Mouse (Mus musculus) myocyte (in vitro differentiated cells): Measurements from ENCODE around the gene Pkp4. TPM values are rescaled to one million over a fixed set of nuclear protein-coding genes. Genes with fewer than 3 reads are reported as not detected.

Experiments used
- H3K27me3 ChIP-seq: one replicate; pipeline ENCODE4 v1.6.1; 2011; ENCODE audit not compliant: control insufficient read depth, insufficient read depth, insufficient read length
- H3K36me3 ChIP-seq: one replicate; pipeline ENCODE4 v1.6.1; 2011; ENCODE audit not compliant: control insufficient read depth, insufficient read depth
- H3K4me2 ChIP-seq: one replicate; pipeline ENCODE4 v1.6.1; 2011; ENCODE audit warnings: low read depth, control low read depth
- H3K4me3 ChIP-seq: one replicate; pipeline ENCODE4 v1.5.1; 2011; ENCODE audit warnings: mild to moderate bottlenecking, control low read depth, moderate library complexity
- H3K79me2 ChIP-seq: one replicate; pipeline ENCODE4 v1.6.1; 2011; ENCODE audit not compliant: control insufficient read depth, insufficient read depth
- H3ac ChIP-seq: one replicate; pipeline ENCODE4 v1.6.1; 2011; ENCODE audit not compliant: control insufficient read depth, insufficient read length
- CEBPB ChIP-seq: IDR thresholded peaks from 2 replicates; pipeline ENCODE4 v1.6.1; 2011; ENCODE audit warnings: mild to moderate bottlenecking, moderate library complexity; ENCODE audit not compliant: poor library complexity, insufficient read depth, severe bottlenecking
- E2F4 ChIP-seq: IDR thresholded peaks from one replicate; pipeline ENCODE4 v1.6.1; 2011; ENCODE audit warnings: mild to moderate bottlenecking, control low read depth, moderate library complexity; ENCODE audit not compliant: insufficient read depth
- MAX ChIP-seq: IDR thresholded peaks from one replicate; pipeline ENCODE4 v1.6.1; 2011; ENCODE audit warnings: low read depth, mild to moderate bottlenecking, control low read depth
- MYOD1 ChIP-seq, 3 experiments: IDR thresholded peaks; one replicate each; pipeline ENCODE4 v1.6.1; 2011; ENCODE audit warnings: control low read depth in 2 of 3, low read depth in 2 of 3, mild to moderate bottlenecking in 2 of 3, moderate library complexity in 1 of 3; ENCODE audit not compliant: insufficient read length in 2 of 3, control insufficient read depth in 1 of 3
- MYOG ChIP-seq, 3 experiments: IDR thresholded peaks; one replicate each; pipeline ENCODE4 v1.6.1; 2011; ENCODE audit warnings: control low read depth in 2 of 3, low read depth in 2 of 3, mild to moderate bottlenecking in 2 of 3; ENCODE audit not compliant: insufficient read length in 2 of 3, control insufficient read depth in 1 of 3, insufficient read depth in 1 of 3
- POLR2A ChIP-seq: IDR thresholded peaks from one replicate; pipeline ENCODE4 v1.6.1; 2011; ENCODE audit warnings: low read depth, mild to moderate bottlenecking, control low read depth, moderate library complexity; ENCODE audit not compliant: insufficient read length
- POLR2AphosphoS2 ChIP-seq: IDR thresholded peaks from one replicate; pipeline ENCODE4 v1.6.1; 2011; ENCODE audit warnings: low read depth, control low read depth; ENCODE audit not compliant: insufficient read length
- REST ChIP-seq: IDR thresholded peaks from one replicate; pipeline ENCODE4 v1.6.1; 2011; ENCODE audit warnings: mild to moderate bottlenecking, control low read depth, moderate library complexity; ENCODE audit not compliant: insufficient read depth, insufficient read length
- SRF ChIP-seq: IDR thresholded peaks from one replicate; pipeline ENCODE4 v1.6.1; 2011; ENCODE audit warnings: low read depth; ENCODE audit not compliant: control insufficient read depth, insufficient read length
- TCF12 ChIP-seq: IDR thresholded peaks from one replicate; pipeline ENCODE4 v1.6.1; 2011; ENCODE audit warnings: mild to moderate bottlenecking, control low read depth; ENCODE audit not compliant: poor library complexity, insufficient read depth, severe bottlenecking
- TCF3 ChIP-seq: IDR thresholded peaks from one replicate; pipeline ENCODE4 v1.6.1; 2011; ENCODE audit warnings: low read depth, control low read depth; ENCODE audit not compliant: insufficient read length
- USF1 ChIP-seq: IDR thresholded peaks from one replicate; pipeline ENCODE4 v1.6.1; 2011; ENCODE audit warnings: low read depth, mild to moderate bottlenecking, control low read depth, moderate library complexity
- polyA plus RNA-seq: library from polyadenylated mRNA; unstranded; fragments of >200 nt; fragmentation: generic; extraction: Trizol; gene quantifications from one replicate; pipeline ENCODE4 v1.2.1, GENCODE M21; 2012; ENCODE audit warnings: missing spikeins

Gene Pkp4
- polyA plus RNA-seq, 1 experiment: 25.3 TPM

GRCm38 (mm10) chr2:59287630-59288029, 127.0 kb downstream of the Pkp4 start:
- Histone ChIP-seq H3ac (no peak overlapping the region), H3K36me3 (no peaks in the 10 kb centered on the region), H3K4me2 (no peak overlapping the region), H3K4me3 (no peak overlapping the region), H3K79me2 (no peaks in the 10 kb centered on the region), H3K27me3 (no peaks in the 10 kb centered on the region)
- TF ChIP-seq SRF (no peak), TCF12 (no peak), REST (no peak), CEBPB (no peak), MYOD1 (IDR thresholded peaks at IDR 0.05; ENCODE audit: control insufficient read depth in 1 of 3, insufficient read length in 2 of 3, low read depth in 2 of 3) (no peak), MAX (no peak), POLR2AphosphoS2 (no peak), POLR2A (no peak), E2F4 (no peak), MYOG (IDR thresholded peaks at IDR 0.05; ENCODE audit: control insufficient read depth in 1 of 3, insufficient read depth in 1 of 3, insufficient read length in 2 of 3, low read depth in 2 of 3) (no peak), TCF3 (no peak), USF1 (no peak)

- Histone ChIP-seq H3K27me3 (no peaks in the 10 kb centered on the region), H3K4me3 (no peak overlapping the region), H3ac (no peak overlapping the region), H3K79me2 (no peaks in the 10 kb centered on the region), H3K36me3 (no peaks in the 10 kb centered on the region), H3K4me2 (no peak overlapping the region)
- TF ChIP-seq MAX: no peak
- TF ChIP-seq E2F4: no peak
- TF ChIP-seq POLR2AphosphoS2: no peak
- TF ChIP-seq MYOD1 (IDR thresholded peaks at IDR 0.05; ENCODE audit: control insufficient read depth in 1 of 3, insufficient read length in 2 of 3, low read depth in 2 of 3): no peak
- no peak for TF ChIP-seq CEBPB
- no peak for TF ChIP-seq TCF3
- no peak for TF ChIP-seq TCF12
- TF ChIP-seq MYOG (IDR thresholded peaks at IDR 0.05; ENCODE audit: control insufficient read depth in 1 of 3, insufficient read depth in 1 of 3, insufficient read length in 2 of 3, low read depth in 2 of 3): no peak
- TF ChIP-seq USF1: no peak
- TF ChIP-seq POLR2A: no peak
- no peak for TF ChIP-seq REST
- no peak for TF ChIP-seq SRF
These were observed 128.8 kb downstream of the Pkp4 start for GRCm38 (mm10) chr2:59289411-59289810.

GRCm38 (mm10) chr2:59290391-59290790, 129.7 kb downstream of the Pkp4 start:
- Histone ChIP-seq H3K79me2 (no peaks in the 10 kb centered on the region), H3ac (no peak overlapping the region), H3K4me3 (no peak overlapping the region), H3K4me2 (no peak overlapping the region), H3K27me3 (no peaks in the 10 kb centered on the region), H3K36me3 (no peaks in the 10 kb centered on the region)
- no peak for TF ChIP-seq POLR2A
- TF ChIP-seq TCF3: no peak
- no peak for TF ChIP-seq E2F4
- no peak for TF ChIP-seq TCF12
- TF ChIP-seq MYOG (IDR thresholded peaks at IDR 0.05; ENCODE audit: control insufficient read depth in 1 of 3, insufficient read depth in 1 of 3, insufficient read length in 2 of 3, low read depth in 2 of 3): no peak
- TF ChIP-seq REST: no peak
- TF ChIP-seq USF1: no peak

- Histone ChIP-seq H3K4me3 (no peak overlapping the region), H3K79me2 (no peaks in the 10 kb centered on the region), H3K4me2 (no peak overlapping the region), H3K27me3 (no peaks in the 10 kb centered on the region), H3ac (no peak overlapping the region), H3K36me3 (no peaks in the 10 kb centered on the region)
- TF ChIP-seq MYOG (IDR thresholded peaks at IDR 0.05; ENCODE audit: control insufficient read depth in 1 of 3, insufficient read depth in 1 of 3, insufficient read length in 2 of 3, low read depth in 2 of 3) (no peak), REST (no peak), E2F4 (no peak), CEBPB (no peak), USF1 (no peak), MAX (no peak), TCF12 (no peak), SRF (no peak), TCF3 (no peak), MYOD1 (IDR thresholded peaks at IDR 0.05; ENCODE audit: control insufficient read depth in 1 of 3, insufficient read length in 2 of 3, low read depth in 2 of 3) (no peak), POLR2AphosphoS2 (no peak), POLR2A (no peak)
These were observed 139.2 kb downstream of the Pkp4 start for GRCm38 (mm10) chr2:59299831-59300230.

GRCm38 (mm10) chr2:59301671-59302070, 141.0 kb downstream of the Pkp4 start:
- no peak overlapping the region for H3K4me2 ChIP-seq
- no peak overlapping the region for H3ac ChIP-seq
- H3K36me3 ChIP-seq: peaks cover 7% of the 10 kb centered on the region
- TF ChIP-seq REST: no peak
- TF ChIP-seq MYOG (IDR thresholded peaks at IDR 0.05; ENCODE audit: control insufficient read depth in 1 of 3, insufficient read depth in 1 of 3, insufficient read length in 2 of 3, low read depth in 2 of 3): no peak
- TF ChIP-seq E2F4: no peak
- TF ChIP-seq POLR2A: no peak
- no peak for TF ChIP-seq SRF
- TF ChIP-seq CEBPB: no peak
- TF ChIP-seq POLR2AphosphoS2: no peak
- no peak for TF ChIP-seq MAX
- no peak for TF ChIP-seq USF1
- no peak for TF ChIP-seq MYOD1 (IDR thresholded peaks at IDR 0.05; ENCODE audit: control insufficient read depth in 1 of 3, insufficient read length in 2 of 3, low read depth in 2 of 3)
- no peak overlapping the region for H3K4me3 ChIP-seq
- H3K79me2 ChIP-seq: no peaks in the 10 kb centered on the region
- H3K27me3 ChIP-seq: no peaks in the 10 kb centered on the region
